Comparison of ENCODE assay signal across 19 mouse cellular contexts in genomic region chr12:68346517-68347099, GRCm38 (mm10).
DNase-seq lines count a peak whose midpoint lies in the region; ATAC-seq lines count a peak whose summit lies in the region.
"Had no signal": no experiment of that assay in that cellular context is flagged by ENCODE, and none has a peak within 500 bp of the region (broad histone marks: within the 10 kb centered on the region; RNA-seq: fewer than 3 reads in every experiment).

No protein-coding gene starts in this region.

- no peaks in the 10 kb centered on the region for H3K9me3 ChIP-seq in hindbrain, embryonic 12.5 days (replicated peaks)
- H3K9me3 ChIP-seq in hindbrain, embryonic 10.5 days: no peaks in the 10 kb centered on the region
- no peaks in the 10 kb centered on the region for H3K9me3 ChIP-seq in neural tube, embryonic 15.5 days (replicated peaks)
- H3K9me3 ChIP-seq: embryonic facial prominence, embryonic 10.5 days; forebrain, embryonic 13.5 days; heart, embryonic 10.5 days had no signal

- no peaks in the 10 kb centered on the region for H3K4me1 ChIP-seq in hindbrain, embryonic 12.5 days
- H3K4me1 ChIP-seq in hindbrain, embryonic 10.5 days (replicated peaks): no peaks in the 10 kb centered on the region
- no peaks in the 10 kb centered on the region for H3K4me1 ChIP-seq in neural tube, embryonic 15.5 days
- H3K4me1 ChIP-seq: embryonic facial prominence, embryonic 10.5 days; forebrain, embryonic 13.5 days; heart, embryonic 10.5 days had no signal

- 69% methylated on average over 2 of the region's 2 CpGs for WGBS in hindbrain, embryonic 12.5 days
- 83% methylated on average over 2 of the region's 2 CpGs for WGBS in hindbrain, embryonic 10.5 days
- WGBS in neural tube, embryonic 15.5 days: 30% methylated on average over 2 of the region's 2 CpGs

- H3K27ac ChIP-seq in hindbrain, embryonic 12.5 days: no peak overlapping the region
- H3K27ac ChIP-seq in hindbrain, embryonic 10.5 days: no peak overlapping the region
- H3K27ac ChIP-seq in neural tube, embryonic 15.5 days (replicated peaks): no peak overlapping the region
- H3K27ac ChIP-seq: embryonic facial prominence, embryonic 10.5 days; forebrain, embryonic 13.5 days; heart, embryonic 10.5 days had no signal

- no peak overlapping the region for H3K4me2 ChIP-seq in hindbrain, embryonic 12.5 days (replicated peaks)
- H3K4me2 ChIP-seq in neural tube, embryonic 15.5 days: no peak overlapping the region
- H3K4me2 ChIP-seq: forebrain, embryonic 13.5 days had no signal

- no peak overlapping the region for H3K4me3 ChIP-seq in hindbrain, embryonic 12.5 days
- H3K4me3 ChIP-seq in hindbrain, embryonic 10.5 days: no peak overlapping the region
- H3K4me3 ChIP-seq in neural tube, embryonic 15.5 days (replicated peaks): no peak overlapping the region
- H3K4me3 ChIP-seq: embryonic facial prominence, embryonic 10.5 days; forebrain, embryonic 13.5 days; heart, embryonic 10.5 days had no signal

- H3K36me3 ChIP-seq in hindbrain, embryonic 12.5 days: no peaks in the 10 kb centered on the region
- H3K36me3 ChIP-seq in hindbrain, embryonic 10.5 days: no peaks in the 10 kb centered on the region
- no peaks in the 10 kb centered on the region for H3K36me3 ChIP-seq in neural tube, embryonic 15.5 days
- H3K36me3 ChIP-seq: embryonic facial prominence, embryonic 10.5 days; heart, embryonic 10.5 days had no signal

- DNase-seq in hindbrain, embryonic 10.5 days (ENCODE audit: low spot score): no peak
- peak; percentile 41 for DNase-seq in forelimb bud, embryonic 11.5 days (ENCODE audit: low read depth, low spot score)
- DNase-seq in mesoderm, embryonic 11.5 days (ENCODE audit: low read depth, low spot score): peak; percentile 21
- no peak for DNase-seq in thymus, postnatal 14 days
- DNase-seq in testis, postnatal 10 days (ENCODE audit: low spot score): no peak
- DNase-seq: adrenal gland, adult 2 months; adrenal gland, postnatal 25 days; cerebellum, adult 2 months; cerebellum, postnatal 10 days; gastrocnemius, postnatal 10 days; heart, adult 18-20 months; heart, postnatal 10 days; heart, postnatal 4 days had no signal

- peak; percentile 50; the same call in 1 of the 2 replicates for ATAC-seq in hindbrain, embryonic 12.5 days (ENCODE audit: low FRiP score)
- ATAC-seq in neural tube, embryonic 15.5 days (ENCODE audit: low FRiP score): peak; percentile 38
- ATAC-seq: forebrain, embryonic 13.5 days; intestine, embryonic 16.5 days had no signal

- no peak overlapping the region for H3K9ac ChIP-seq in hindbrain, embryonic 12.5 days
- H3K9ac ChIP-seq in neural tube, embryonic 15.5 days (replicated peaks): no peak overlapping the region
- H3K9ac ChIP-seq: forebrain, embryonic 13.5 days had no signal

- H3K27me3 ChIP-seq in hindbrain, embryonic 12.5 days: no peaks in the 10 kb centered on the region
- no peaks in the 10 kb centered on the region for H3K27me3 ChIP-seq in hindbrain, embryonic 10.5 days (ENCODE audit: insufficient read depth, poor library complexity, severe bottlenecking)
- H3K27me3 ChIP-seq in neural tube, embryonic 15.5 days (replicated peaks): no peaks in the 10 kb centered on the region
- H3K27me3 ChIP-seq: forebrain, embryonic 13.5 days had no signal

Comparison
In these comparisons a context has a peak if more than half of its experiments do, and no peak if none do; other contexts are left out.
1. DNase-seq: peak in forelimb bud, embryonic 11.5 days (single experiment) and mesoderm, embryonic 11.5 days (single experiment); none in hindbrain, embryonic 10.5 days (single experiment), thymus, postnatal 14 days (single experiment) and testis, postnatal 10 days (single experiment).